In genomic region chr10:127286730-127287129, GRCm38 (mm10) we compare ENCODE assay signal across 8 mouse cellular contexts. TPM values are rescaled to one million over a fixed set of nuclear protein-coding genes. Genes with fewer than 3 reads are reported as not detected.
A peak's percentile ranks its signal among the peaks of the same experiment; 100 is the strongest.
DNase-seq lines count a peak whose midpoint lies in the region; ATAC-seq and TF ChIP-seq lines count a peak whose summit lies in the region.

No protein-coding gene starts in this region.

- H3K27me3 ChIP-seq in heart, embryonic 14.5 days (ENCODE audit: control insufficient read depth, insufficient read depth, low read length), result no peaks in the 10 kb centered on the region
- H3K27me3 ChIP-seq in hindbrain, embryonic 15.5 days, result no peaks in the 10 kb centered on the region
- H3K27me3 ChIP-seq in midbrain, embryonic 12.5 days, result no peaks in the 10 kb centered on the region

- ATAC-seq in heart, embryonic 14.5 days (ENCODE audit: insufficient number of reproducible peaks, insufficient read depth, low FRiP score, low read depth), result no peak
- ATAC-seq in hindbrain, embryonic 15.5 days (ENCODE audit: low FRiP score, low read depth), result no peak
- no peak for ATAC-seq in midbrain, embryonic 12.5 days (ENCODE audit: low FRiP score, low read depth)

- peak overlapping the region; percentile 98 for H3K4me2 ChIP-seq in heart, embryonic 14.5 days (ENCODE audit: low read length)
- H3K4me2 ChIP-seq in hindbrain, embryonic 15.5 days, result peak overlapping the region; percentile 73
- H3K4me2 ChIP-seq in midbrain, embryonic 12.5 days (replicated peaks), result peak overlapping the region; percentile 94

- no peak for TF ChIP-seq POLR2A in lung, adult 2 months (IDR thresholded peaks at IDR 0.05; ENCODE audit: borderline replicate concordance, extremely low read depth, low read depth, low read length)

- H3K36me3 ChIP-seq in heart, embryonic 14.5 days (ENCODE audit: control insufficient read depth, insufficient read depth, low read length), result peaks cover 58% of the 10 kb centered on the region
- peaks cover 33% of the 10 kb centered on the region for H3K36me3 ChIP-seq in hindbrain, embryonic 15.5 days
- H3K36me3 ChIP-seq in midbrain, embryonic 12.5 days, result peaks cover 56% of the 10 kb centered on the region

- no peaks in the 10 kb centered on the region for H3K9me3 ChIP-seq in heart, embryonic 14.5 days (ENCODE audit: control insufficient read depth, low read length)
- no peaks in the 10 kb centered on the region for H3K9me3 ChIP-seq in hindbrain, embryonic 15.5 days
- no peaks in the 10 kb centered on the region for H3K9me3 ChIP-seq in midbrain, embryonic 12.5 days

- H3K4me3 ChIP-seq in heart, embryonic 14.5 days (ENCODE audit: control insufficient read depth in 1 of 2, insufficient read depth in 1 of 2, low read depth in 1 of 2, low read length in 2 of 2), result peak overlapping the region in 1 of 2 experiments; percentile 83; a peak in 1 of 4 replicates
- peak overlapping the region; percentile 52 for H3K4me3 ChIP-seq in hindbrain, embryonic 15.5 days
- peak overlapping the region; percentile 77 for H3K4me3 ChIP-seq in midbrain, embryonic 12.5 days
- no peak overlapping the region for H3K4me3 ChIP-seq in lung, adult 2 months (replicated peaks; ENCODE audit: extremely low read depth, low read depth, low read length)

- peaks cover 15 to 30% of the 10 kb centered on the region in 2 experiments; a peak in 3 of 4 replicates for H3K4me1 ChIP-seq in heart, embryonic 14.5 days (ENCODE audit: control insufficient read depth in 2 of 2, insufficient read depth in 2 of 2, low read length in 2 of 2)
- peaks cover 60% of the 10 kb centered on the region for H3K4me1 ChIP-seq in hindbrain, embryonic 15.5 days (replicated peaks)
- H3K4me1 ChIP-seq in midbrain, embryonic 12.5 days, result peaks cover 50% of the 10 kb centered on the region
- peaks cover 15% of the 10 kb centered on the region for H3K4me1 ChIP-seq in lung, adult 2 months (ENCODE audit: control insufficient read depth, insufficient read depth, low read length)

- 70% methylated on average over 7 of the region's 7 CpGs for WGBS in heart, embryonic 14.5 days
- WGBS in hindbrain, embryonic 15.5 days, result 40% methylated on average over 7 of the region's 7 CpGs
- WGBS in midbrain, embryonic 12.5 days, result 53% methylated on average over 7 of the region's 7 CpGs
- 49% methylated on average over 7 of the region's 7 CpGs for WGBS in lung, adult 2 months

- H3K9ac ChIP-seq in heart, embryonic 14.5 days (ENCODE audit: low read length), result peak overlapping the region; percentile 80; the same call in 1 of the 2 replicates
- peak overlapping the region; percentile 79; the same call in 1 of the 2 replicates for H3K9ac ChIP-seq in hindbrain, embryonic 15.5 days
- H3K9ac ChIP-seq in midbrain, embryonic 12.5 days (replicated peaks), result peak overlapping the region; percentile 89; the same call in 1 of the 2 replicates

- no peak overlapping the region for H3K27ac ChIP-seq in heart, embryonic 14.5 days (replicated peaks in 1 of 2; ENCODE audit: control insufficient read depth in 1 of 2, insufficient read depth in 1 of 2, low read depth in 2 of 2, low read length in 2 of 2)
- peak overlapping the region; percentile 98 for H3K27ac ChIP-seq in hindbrain, embryonic 15.5 days (replicated peaks)
- H3K27ac ChIP-seq in midbrain, embryonic 12.5 days (replicated peaks), result peak overlapping the region; percentile 98

- no peak for TF ChIP-seq CTCF in lung, adult 2 months (IDR thresholded peaks at IDR 0.05; ENCODE audit: insufficient read depth, low read length)

- DNase-seq in heart, postnatal 10 days, result no peak
- DNase-seq in cerebellum, postnatal 10 days, result peak; percentile 65 to 71
- no peak for DNase-seq in Muller cell, postnatal 12 days (ENCODE audit: inconsistent ontology term)
- no peak for DNase-seq in urinary bladder, postnatal 25 days (ENCODE audit: low spot score)
- no peak for DNase-seq in lung, adult 2 months

- intact Hi-C loops in heart, postnatal 10 days (cut with DNase I), result loop anchor here (2.0 kb wide), 1 partner anchor 14 kb away; no protein-coding TSS in a partner anchor

RNA-seq across cellular contexts. Expression of gene Mbd6, which starts 2.1 kb away (rescaled TPM):
- 13.8 and 16.1 TPM in 2 replicates for polyA plus RNA-seq in heart, embryonic 14.5 days (2014; fragmentation: Nextera tagmentation; extraction: Ambion mirVana)
- total RNA-seq in heart, postnatal 10 days (2021), result 10 to 100 TPM; 34.2 to 35.5 TPM
- 16.1 and 17.5 TPM in 2 replicates for polyA plus RNA-seq in hindbrain, embryonic 15.5 days (2015; fragmentation: Nextera tagmentation; extraction: Ambion mirVana)
- polyA plus RNA-seq in midbrain, embryonic 12.5 days (2016; fragmentation: Nextera tagmentation; extraction: Ambion mirVana), result 20.3 and 21.7 TPM in 2 replicates
- polyA plus RNA-seq in lung, adult 2 months (2012; rRNA removed), result 52.2 and 57.6 TPM in 2 replicates

RNA-seq across cellular contexts. Expression of gene Dctn2, which starts 20.6 kb away (rescaled TPM):
- 126 and 137 TPM in 2 replicates for polyA plus RNA-seq in heart, embryonic 14.5 days (2014; fragmentation: Nextera tagmentation; extraction: Ambion mirVana)
- total RNA-seq in heart, postnatal 10 days (2021), result 100 to 1,000 TPM; 166 to 167 TPM
- 336 and 350 TPM in 2 replicates for polyA plus RNA-seq in hindbrain, embryonic 15.5 days (2015; fragmentation: Nextera tagmentation; extraction: Ambion mirVana)
- 245 and 250 TPM in 2 replicates for polyA plus RNA-seq in midbrain, embryonic 12.5 days (2016; fragmentation: Nextera tagmentation; extraction: Ambion mirVana)
- polyA plus RNA-seq in lung, adult 2 months (2012; rRNA removed), result 149 and 178 TPM in 2 replicates

RNA-seq across cellular contexts. Expression of gene Kif5a, which starts 23.6 kb away (rescaled TPM):
- polyA plus RNA-seq in heart, embryonic 14.5 days (2014; fragmentation: Nextera tagmentation; extraction: Ambion mirVana), result 0.42 and 1.2 TPM in 2 replicates
- under 1 TPM; 0.42 to 0.89 TPM for total RNA-seq in heart, postnatal 10 days (2021)
- polyA plus RNA-seq in hindbrain, embryonic 15.5 days (2015; fragmentation: Nextera tagmentation; extraction: Ambion mirVana), result 110 and 114 TPM in 2 replicates
- polyA plus RNA-seq in midbrain, embryonic 12.5 days (2016; fragmentation: Nextera tagmentation; extraction: Ambion mirVana), result 53.9 and 61.6 TPM in 2 replicates
- 1.3 TPM in 2 replicates for polyA plus RNA-seq in lung, adult 2 months (2012; rRNA removed)

RNA-seq across cellular contexts. Expression of gene Mars, which starts 24.9 kb away (rescaled TPM):
- polyA plus RNA-seq in heart, embryonic 14.5 days (2014; fragmentation: Nextera tagmentation; extraction: Ambion mirVana), result 76.1 and 76.2 TPM in 2 replicates
- 10 to 100 TPM; 42.0 to 43.9 TPM for total RNA-seq in heart, postnatal 10 days (2021)
- 115 and 118 TPM in 2 replicates for polyA plus RNA-seq in hindbrain, embryonic 15.5 days (2015; fragmentation: Nextera tagmentation; extraction: Ambion mirVana)
- polyA plus RNA-seq in midbrain, embryonic 12.5 days (2016; fragmentation: Nextera tagmentation; extraction: Ambion mirVana), result 156 and 166 TPM in 2 replicates
- polyA plus RNA-seq in lung, adult 2 months (2012; rRNA removed), result 35.4 and 36.9 TPM in 2 replicates

RNA-seq across cellular contexts. Expression of gene Arhgap9, which starts 35.0 kb away (rescaled TPM):
- 1.3 and 2.4 TPM in 2 replicates for polyA plus RNA-seq in heart, embryonic 14.5 days (2014; fragmentation: Nextera tagmentation; extraction: Ambion mirVana)
- 1 to 10 TPM; 3.3 to 4.1 TPM for total RNA-seq in heart, postnatal 10 days (2021)
- polyA plus RNA-seq in hindbrain, embryonic 15.5 days (2015; fragmentation: Nextera tagmentation; extraction: Ambion mirVana), result 0.86 and 1.5 TPM in 2 replicates
- 0.86 and 1.1 TPM in 2 replicates for polyA plus RNA-seq in midbrain, embryonic 12.5 days (2016; fragmentation: Nextera tagmentation; extraction: Ambion mirVana)
- polyA plus RNA-seq in lung, adult 2 months (2012; rRNA removed), result 18.2 and 19.2 TPM in 2 replicates

Comparison
In these comparisons a context has a peak if more than half of its experiments do, and no peak if none do; other contexts are left out.
1. H3K27ac ChIP-seq: peak in hindbrain, embryonic 15.5 days (single experiment) and midbrain, embryonic 12.5 days (single experiment); none in heart, embryonic 14.5 days (0 of 2).
2. DNase-seq: peak in cerebellum, postnatal 10 days (2 of 2); none in heart, postnatal 10 days (0 of 2), Muller cell, postnatal 12 days (single experiment), urinary bladder, postnatal 25 days (single experiment) and lung, adult 2 months (single experiment).
3. RNA of gene Kif5a, which starts 23.6 kb away (polyA plus RNA-seq): 110 to 114 TPM in hindbrain, embryonic 15.5 days and 53.9 to 61.6 TPM in midbrain, embryonic 12.5 days; 1.3 TPM in lung, adult 2 months and 0.42 to 1.2 TPM in heart, embryonic 14.5 days; every median in the first group is over 10 times any median in the second.
4. Peak in every context shown above with its lines, with median percentiles within 50 percentile points of each other: H3K4me2 ChIP-seq and H3K9ac ChIP-seq.